Mouse (Mus musculus) lung, adult 2 months (tissue): ENCODE data around the gene Wwox.

Experiments
- CTCF ChIP-seq: fragments of 200-500 bp; IDR thresholded peaks from 2 replicates; pipeline ENCODE4 v1.5.1; 2011; ENCODE audit warnings: mild to moderate bottlenecking, low read length, control low read depth; ENCODE audit not compliant: insufficient read depth
- POLR2A ChIP-seq: fragments of 200-500 bp; IDR thresholded peaks from 2 replicates; pipeline ENCODE4 v1.6.1; 2011; ENCODE audit warnings: low read depth, mild to moderate bottlenecking, control low read depth, low read length, borderline replicate concordance; ENCODE audit errors: extremely low read depth

DNA sequence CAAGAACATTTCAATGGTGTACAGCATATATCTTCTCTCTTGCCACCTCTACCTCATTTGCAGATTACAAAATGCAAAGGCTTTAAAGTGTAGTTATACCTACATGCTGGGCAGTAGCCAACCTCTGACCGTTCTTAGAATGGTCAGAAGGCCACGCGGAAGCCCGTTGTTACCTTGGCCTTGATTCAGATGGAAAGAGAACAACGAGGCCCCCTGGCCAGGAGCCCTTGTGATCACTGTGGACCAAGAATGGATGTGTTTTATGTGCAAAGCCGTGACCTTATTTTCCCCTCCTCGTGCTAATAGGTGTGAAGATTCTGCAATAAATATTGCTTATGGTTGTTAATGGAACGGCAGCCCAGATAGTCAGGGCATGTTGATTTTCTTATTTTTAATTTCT is 582.3 kb downstream of the Wwox start:
- no peak for TF ChIP-seq POLR2A
- no peak for TF ChIP-seq CTCF
